Mouse (Mus musculus): ENCODE measurements around the gene Qars. TPM values are rescaled to one million over a fixed set of nuclear protein-coding genes. Genes with fewer than 3 reads are reported as not detected.

The Qars gene
- polyA plus RNA-seq, 1 experiment from 2014 or later = 66.4 TPM

- DNase-seq (ENCODE audit: low spot score) = peak; percentile 78
- Histone ChIP-seq H3K9me3 (ENCODE audit: control insufficient read depth, low read length) (no peaks in the 10 kb centered on the region), H3K9ac (ENCODE audit: low read length) (peak overlapping the region; percentile 39), H3K4me2 (replicated peaks; ENCODE audit: low read depth) (peak overlapping the region; percentile 87), H3K36me3 (ENCODE audit: control insufficient read depth, insufficient read depth, low read length) (peaks cover 6% of the 10 kb centered on the region; the same call in 1 of the 2 replicates), H3K27ac (replicated peaks) (peak overlapping the region; percentile 59), H3K4me1 (replicated peaks; ENCODE audit: control insufficient read depth, insufficient read depth) (peaks cover 2% of the 10 kb centered on the region; the same call in 1 of the 2 replicates), H3K4me3 (ENCODE audit: low read depth, low read length) (peak overlapping the region; percentile 40), H3K27me3 (ENCODE audit: control insufficient read depth, insufficient read depth, low read length) (no peaks in the 10 kb centered on the region)
- 0% methylated on average over 20 of the region's 20 CpGs for WGBS
- peak; percentile 67 for ATAC-seq (ENCODE audit: low FRiP score, low TSS enrichment)
- no peak for TF ChIP-seq CTCF (IDR thresholded peaks at IDR 0.05; ENCODE audit: low read depth)
- peak; percentile 28 for TF ChIP-seq EP300 (optimal IDR thresholded peaks at IDR 0.05)
Observed at GRCm38 (mm10) chr9:108478638-108479156, 28.8 kb upstream of the Qars start.

- TF ChIP-seq CTCF (IDR thresholded peaks at IDR 0.05; ENCODE audit: low read depth) (no peak), EP300 (optimal IDR thresholded peaks at IDR 0.05) (no peak)
- 31% methylated on average over 11 of the region's 11 CpGs for WGBS
- H3K4me1 ChIP-seq (replicated peaks; ENCODE audit: control insufficient read depth, insufficient read depth) = peaks cover 2% of the 10 kb centered on the region; the same call in 1 of the 2 replicates
- peaks cover 9% of the 10 kb centered on the region; the same call in 1 of the 2 replicates for H3K36me3 ChIP-seq (ENCODE audit: control insufficient read depth, insufficient read depth, low read length)
- DNase-seq (ENCODE audit: low spot score) = no peak
- H3K27me3 ChIP-seq (ENCODE audit: control insufficient read depth, insufficient read depth, low read length) = no peaks in the 10 kb centered on the region
- ATAC-seq (ENCODE audit: low FRiP score, low TSS enrichment) = no peak
- H3K9me3 ChIP-seq (ENCODE audit: control insufficient read depth, low read length) = no peaks in the 10 kb centered on the region
- peak overlapping the region; percentile 39 for H3K9ac ChIP-seq (ENCODE audit: low read length)
- H3K27ac ChIP-seq (replicated peaks) = peak overlapping the region; percentile 59
- H3K4me3 ChIP-seq (ENCODE audit: low read depth, low read length) = peak overlapping the region; percentile 40
- peak overlapping the region; percentile 87 for H3K4me2 ChIP-seq (replicated peaks; ENCODE audit: low read depth)
Observed at GRCm38 (mm10) chr9:108479241-108479640, 28.3 kb upstream of the Qars start.

- ATAC-seq (ENCODE audit: low FRiP score, low TSS enrichment) (peak; percentile 50; the same call in 1 of the 2 replicates), DNase-seq (ENCODE audit: low spot score) (peak; percentile 33)
- Histone ChIP-seq H3K9ac (ENCODE audit: low read length) (peak within 1 kb of the TSS; percentile 81), H3K27ac (replicated peaks) (peak within 1 kb of the TSS; percentile 59), H3K4me1 (replicated peaks; ENCODE audit: control insufficient read depth, insufficient read depth) (peaks cover 2% of the 10 kb centered on the region; the same call in 1 of the 2 replicates), H3K27me3 (ENCODE audit: control insufficient read depth, insufficient read depth, low read length) (no peaks in the 10 kb centered on the region), H3K36me3 (ENCODE audit: control insufficient read depth, insufficient read depth, low read length) (peaks cover 9% of the 10 kb centered on the region; the same call in 1 of the 2 replicates), H3K9me3 (ENCODE audit: control insufficient read depth, low read length) (no peaks in the 10 kb centered on the region), H3K4me2 (replicated peaks; ENCODE audit: low read depth) (peak within 1 kb of the TSS; percentile 87), H3K4me3 (ENCODE audit: low read depth, low read length) (peak within 1 kb of the TSS; percentile 48)
- TF ChIP-seq CTCF (IDR thresholded peaks at IDR 0.05; ENCODE audit: low read depth) = no peak
- no peak for TF ChIP-seq EP300 (optimal IDR thresholded peaks at IDR 0.05)
- 5% methylated on average over 10 of the region's 10 CpGs for WGBS
Observed at GRCm38 (mm10) chr9:108479721-108480351, 27.7 kb upstream of the Qars start, which contains the start of gene Lamb2. Gene Lamb2, plus strand, starts transcription at chr9:108479736.

- no peak for ATAC-seq (ENCODE audit: low FRiP score, low TSS enrichment)
- Histone ChIP-seq H3K9me3 (ENCODE audit: control insufficient read depth, low read length) (no peaks in the 10 kb centered on the region), H3K27me3 (ENCODE audit: control insufficient read depth, insufficient read depth, low read length) (no peaks in the 10 kb centered on the region), H3K36me3 (ENCODE audit: control insufficient read depth, insufficient read depth, low read length) (peaks cover 16% of the 10 kb centered on the region), H3K4me1 (replicated peaks; ENCODE audit: control insufficient read depth, insufficient read depth) (peaks cover 2% of the 10 kb centered on the region; the same call in 1 of the 2 replicates), H3K27ac (replicated peaks) (no peak overlapping the region), H3K9ac (ENCODE audit: low read length) (peak overlapping the region; percentile 81), H3K4me3 (ENCODE audit: low read depth, low read length) (peak overlapping the region; percentile 48; the same call in 1 of the 2 replicates), H3K4me2 (replicated peaks; ENCODE audit: low read depth) (peak overlapping the region; percentile 87)
- TF ChIP-seq EP300 (optimal IDR thresholded peaks at IDR 0.05) (no peak), CTCF (IDR thresholded peaks at IDR 0.05; ENCODE audit: low read depth) (no peak)
- no peak for DNase-seq (ENCODE audit: low spot score)
- WGBS = 91% methylated on average over 28 of the region's 28 CpGs
Observed at GRCm38 (mm10) chr9:108480813-108481519, 26.5 kb upstream of the Qars start.

GRCm38 (mm10) chr9:108481520-108482210 is 25.8 kb upstream of the Qars start:
- ATAC-seq (ENCODE audit: low FRiP score, low TSS enrichment) (no peak), DNase-seq (ENCODE audit: low spot score) (no peak)
- peaks cover 2% of the 10 kb centered on the region; the same call in 1 of the 2 replicates for H3K4me1 ChIP-seq (replicated peaks; ENCODE audit: control insufficient read depth, insufficient read depth)
- no peak overlapping the region for H3K4me3 ChIP-seq (ENCODE audit: low read depth, low read length)
- TF ChIP-seq CTCF (IDR thresholded peaks at IDR 0.05; ENCODE audit: low read depth) (no peak), EP300 (optimal IDR thresholded peaks at IDR 0.05) (no peak)
- H3K27me3 ChIP-seq (ENCODE audit: control insufficient read depth, insufficient read depth, low read length) = no peaks in the 10 kb centered on the region
- no peak overlapping the region for H3K27ac ChIP-seq (replicated peaks)
- H3K9me3 ChIP-seq (ENCODE audit: control insufficient read depth, low read length) = no peaks in the 10 kb centered on the region
- WGBS = 86% methylated on average over 19 of the region's 19 CpGs
- H3K4me2 ChIP-seq (replicated peaks; ENCODE audit: low read depth) = no peak overlapping the region
- no peak overlapping the region; the same call in 1 of the 2 replicates for H3K9ac ChIP-seq (ENCODE audit: low read length)
- peaks cover 21% of the 10 kb centered on the region for H3K36me3 ChIP-seq (ENCODE audit: control insufficient read depth, insufficient read depth, low read length)

Data from stomach, postnatal 0 days (tissue).